Mouse (Mus musculus) G1E-ER4 (cell line): ENCODE results near the gene 1810062G17Rik. TPM values are rescaled to one million over a fixed set of nuclear protein-coding genes. Genes with fewer than 3 reads are reported as not detected.

ENCODE experiments used
- GATA1 ChIP-seq: IDR thresholded peaks from one replicate; pipeline ENCODE4 v1.8.0; 2012; ENCODE audit warnings: low read length, inconsistent platforms
- polyA plus RNA-seq: library from polyadenylated mRNA; stranded (reverse); fragments of >175 nt; gene quantifications from 2 replicates; pipeline ENCODE4 v1.2.3, GENCODE M21; 2012

1810062G17Rik gene
- polyA plus RNA-seq, 1 experiment: not detected

DNA sequence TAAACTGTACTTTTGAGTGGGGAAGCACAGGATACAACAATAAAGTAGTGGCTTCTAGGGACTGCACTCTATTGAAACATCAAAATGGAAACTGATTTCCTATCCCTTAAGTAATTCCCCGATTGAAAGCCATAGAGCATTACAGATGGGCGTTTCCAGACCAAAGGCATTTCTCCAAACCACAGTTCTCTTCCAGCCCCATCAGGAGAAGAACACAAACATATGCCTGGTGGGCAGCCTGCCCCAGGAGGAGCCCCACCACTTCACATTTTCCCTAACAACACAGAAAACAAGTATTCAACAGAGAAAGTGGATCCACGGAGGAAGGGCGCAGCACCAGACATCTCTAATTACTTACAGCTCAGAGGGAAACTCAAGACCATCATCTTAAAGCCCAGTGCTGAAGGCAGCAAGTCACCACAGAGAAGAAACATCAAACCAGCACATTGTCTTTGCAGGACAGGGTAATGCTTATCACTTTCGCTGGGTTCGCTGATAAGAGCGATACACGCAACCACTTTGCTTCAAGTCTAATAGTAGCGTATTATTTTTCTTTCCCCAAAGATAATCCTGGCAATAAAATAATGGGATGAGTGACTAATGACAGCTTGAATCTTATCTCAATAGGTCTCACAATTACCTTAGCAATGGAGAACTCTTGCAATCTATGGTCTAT, 17.1 kb downstream of the 1810062G17Rik start:
- peak; percentile 59 for TF ChIP-seq GATA1

DNA sequence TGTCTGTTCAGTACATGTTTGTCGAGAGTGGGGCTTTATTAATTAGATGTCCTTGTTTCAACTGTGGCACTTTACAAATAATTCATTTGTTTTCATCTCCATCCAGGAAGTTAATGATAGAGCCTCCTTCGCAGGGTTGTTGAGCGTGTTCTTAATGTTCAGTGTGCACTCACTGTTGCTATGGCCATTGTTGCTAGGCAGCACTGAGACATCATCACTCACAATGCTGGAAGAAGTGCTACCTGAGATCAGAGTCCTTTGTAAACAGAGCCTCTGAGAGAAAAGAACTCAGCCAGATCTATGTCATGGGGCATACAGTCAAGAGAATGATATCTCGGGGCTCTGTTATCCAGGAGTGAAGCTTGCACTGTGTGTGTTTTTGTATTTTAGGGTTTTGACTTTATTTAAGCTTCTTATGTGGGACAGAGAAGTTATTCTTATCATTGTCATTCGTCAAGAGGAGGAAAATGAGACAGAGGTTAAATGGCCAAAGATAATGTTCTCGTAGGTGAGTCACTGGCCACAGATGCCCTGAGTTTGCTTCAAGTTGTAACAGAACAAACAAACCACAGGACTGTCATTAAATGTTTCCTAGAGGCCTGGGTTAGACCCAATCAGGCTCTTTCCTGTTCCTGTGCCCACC, 18.0 kb downstream of the 1810062G17Rik start:
- TF ChIP-seq GATA1: no peak

- TF ChIP-seq GATA1: no peak
Measured at GRCm38 (mm10) chr3:36494613-36495012, 18.9 kb downstream of the 1810062G17Rik start.

GRCm38 (mm10) chr3:36495436-36495835, 19.7 kb downstream of the 1810062G17Rik start:
- TF ChIP-seq GATA1: no peak

DNA sequence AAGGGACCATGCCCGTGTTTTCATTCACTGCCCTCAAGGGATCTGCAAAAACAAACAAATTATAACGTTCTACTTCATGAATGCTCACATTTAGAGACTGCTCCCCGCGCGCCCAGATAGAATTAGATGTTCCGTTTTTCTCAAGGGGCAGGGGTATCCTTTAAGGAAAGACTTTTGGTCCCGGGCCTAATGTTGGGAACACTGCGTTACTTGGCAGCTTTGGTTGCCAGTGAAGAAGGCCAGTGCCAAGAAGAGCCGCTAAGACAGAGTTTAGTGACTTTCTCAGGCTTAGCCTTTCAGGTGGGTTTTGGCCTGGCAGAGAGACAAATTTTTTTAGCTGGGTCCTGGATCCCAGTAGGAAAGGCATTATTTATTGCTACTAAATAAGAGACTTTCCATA, 20.5 kb downstream of the 1810062G17Rik start:
- TF ChIP-seq GATA1: no peak

GRCm38 (mm10) chr3:36496746-36497145, 21.0 kb downstream of the 1810062G17Rik start:
- no peak for TF ChIP-seq GATA1

- no peak for TF ChIP-seq GATA1
Measured at GRCm38 (mm10) chr3:36498224-36498623, 22.5 kb downstream of the 1810062G17Rik start.

- no peak for TF ChIP-seq GATA1
Measured at GRCm38 (mm10) chr3:36499418-36499817, 23.7 kb downstream of the 1810062G17Rik start.

- TF ChIP-seq GATA1: no peak
Measured at GRCm38 (mm10) chr3:36500976-36501375, 25.2 kb downstream of the 1810062G17Rik start.

GRCm38 (mm10) chr3:36501546-36501945, 25.8 kb downstream of the 1810062G17Rik start:
- TF ChIP-seq GATA1: no peak

DNA sequence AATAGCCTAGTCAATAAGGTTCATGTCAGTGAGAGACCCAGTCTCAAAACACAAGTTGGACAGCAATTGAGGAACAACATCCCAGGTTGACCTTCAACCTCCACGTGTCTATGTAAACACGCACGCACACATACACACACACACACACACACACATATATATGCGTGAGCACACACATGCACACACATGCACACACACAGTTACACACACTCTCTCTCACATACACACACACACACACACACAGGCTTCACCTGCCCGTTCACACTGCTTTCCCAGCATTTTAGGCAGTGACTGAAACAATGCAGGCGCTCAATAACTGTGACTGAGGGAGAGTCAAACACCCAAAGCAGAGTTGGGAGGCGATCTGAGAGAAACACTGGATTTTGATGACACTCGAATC, 29.6 kb downstream of the 1810062G17Rik start:
- TF ChIP-seq GATA1: no peak

DNA sequence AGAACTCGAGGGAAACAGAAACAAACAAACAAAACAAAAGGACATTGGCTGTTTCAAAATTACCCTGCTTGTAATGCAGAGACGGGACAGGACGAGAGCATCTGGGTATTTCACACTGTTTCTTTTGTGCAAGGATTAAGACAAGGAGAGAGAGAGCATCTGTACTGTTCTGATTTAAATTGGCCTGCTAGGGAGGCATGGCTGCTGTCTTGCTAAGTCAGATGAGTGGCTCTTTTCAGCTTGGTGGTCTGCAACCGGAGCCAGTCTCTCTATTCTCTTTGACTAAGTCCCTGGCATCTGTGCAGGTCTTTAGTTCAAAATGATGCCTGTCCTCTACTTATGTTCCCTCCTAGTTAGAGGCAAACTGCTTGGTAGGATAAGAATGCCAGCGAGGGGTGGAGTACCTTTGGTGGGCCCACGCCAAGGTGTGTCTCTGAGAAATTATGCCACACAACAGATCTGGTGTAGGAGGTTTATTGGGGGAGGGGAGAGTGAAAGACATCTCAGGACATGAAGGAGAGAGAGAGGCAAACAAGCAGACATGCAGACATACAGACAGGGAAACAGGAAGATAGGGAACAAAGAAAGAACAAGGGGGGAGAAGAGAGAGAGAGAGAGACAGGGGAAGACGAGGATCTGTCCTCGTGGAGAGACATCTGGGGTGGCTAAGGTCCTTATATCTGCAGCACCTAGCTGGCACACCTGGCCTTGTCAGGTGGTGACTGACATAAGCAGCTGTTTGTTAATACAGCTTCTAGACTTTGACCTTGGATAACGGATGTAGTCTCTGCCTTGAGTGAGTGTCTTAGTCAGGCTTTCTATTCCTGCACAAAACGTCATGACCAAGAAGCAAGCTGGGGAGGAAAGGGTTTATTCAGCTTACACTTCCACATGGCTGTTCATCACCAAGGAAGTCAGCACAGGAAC, 30.3 kb downstream of the 1810062G17Rik start:
- no peak for TF ChIP-seq GATA1

GRCm38 (mm10) chr3:36511491-36511890, 35.8 kb downstream of the 1810062G17Rik start:
- TF ChIP-seq GATA1: no peak

DNA sequence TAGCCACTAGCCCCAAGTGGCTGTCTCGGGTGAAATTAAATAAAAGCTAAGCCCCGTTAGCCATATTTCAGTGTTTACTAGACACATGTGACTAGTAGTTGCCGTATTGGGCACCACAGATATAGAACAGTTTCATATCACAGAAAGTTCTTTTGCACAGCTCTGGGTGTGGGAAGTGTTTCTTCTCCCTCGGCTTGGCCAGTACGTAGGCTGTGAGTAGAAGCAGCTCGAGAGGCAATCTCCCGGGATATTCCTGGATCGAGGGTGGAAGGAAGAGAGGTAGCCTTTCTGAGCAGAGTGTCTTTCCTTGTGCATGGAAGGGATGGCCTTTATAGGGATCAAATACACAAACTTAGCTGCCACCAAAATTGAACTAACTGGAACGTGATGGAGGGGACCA, 40.5 kb downstream of the 1810062G17Rik start:
- TF ChIP-seq GATA1: no peak

- TF ChIP-seq GATA1: no peak
Measured at GRCm38 (mm10) chr3:36521073-36522060, 45.6 kb downstream of the 1810062G17Rik start, which contains the start of gene Gm11549. Gm11549 (minus strand) TSS chr3:36521813.
